Mouse (Mus musculus): ENCODE results near the gene Bcat2. TPM values are rescaled to one million over a fixed set of nuclear protein-coding genes. Genes with fewer than 3 reads are reported as not detected.
A peak's percentile ranks its signal among the peaks of the same experiment; 100 is the strongest.

The Bcat2 gene
- total and polyA plus RNA-seq, 3 experiments = 13.5 to 65.6 (median 30.9) TPM

DNA sequence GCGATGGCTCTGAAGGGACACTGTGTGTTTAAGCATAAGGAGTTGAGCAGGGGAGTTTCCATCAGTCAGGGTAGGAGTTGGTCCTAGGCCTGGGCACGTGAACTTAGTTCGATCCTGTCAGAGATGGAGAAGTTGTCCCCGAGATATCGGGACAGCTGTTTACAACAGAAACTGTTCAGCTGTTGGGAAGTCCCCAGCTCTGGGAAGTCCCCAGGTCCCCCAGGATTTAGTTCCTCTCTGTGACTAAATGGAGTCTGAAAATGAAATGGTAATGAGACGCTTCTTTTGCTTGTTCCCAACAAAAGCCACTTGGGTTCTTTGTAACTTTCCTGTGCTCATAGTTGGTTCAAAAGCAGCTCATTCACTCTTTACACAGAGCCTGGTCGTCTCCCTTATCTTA lies 21.9 kb downstream of the Bcat2 start (continued):
- peak; percentile 65 for TF ChIP-seq MAZ (IDR thresholded peaks at IDR 0.05; ENCODE audit: low read depth, low read length)
- TF ChIP-seq ZKSCAN1 (IDR thresholded peaks at IDR 0.05; ENCODE audit: borderline replicate concordance, low read depth, low read length) = no peak
- TF ChIP-seq EP300 (IDR thresholded peaks at IDR 0.05; ENCODE audit: low read length) = peak; percentile 92
- TF ChIP-seq ETS1 (conservative IDR thresholded peaks at IDR 0.05; ENCODE audit: low read depth, low read length) = peak; percentile 98
- TF ChIP-seq NELFE (IDR thresholded peaks at IDR 0.05; ENCODE audit: low read depth, low read length) = peak; percentile 44; the same call in 1 of the 2 replicates
- peak; percentile 37; the same call in 1 of the 2 replicates for TF ChIP-seq ELF1 (IDR thresholded peaks at IDR 0.05; ENCODE audit: low read depth, low read length)
- TF ChIP-seq MAX (IDR thresholded peaks at IDR 0.05; ENCODE audit: low read length) = peak; percentile 83
- TF ChIP-seq ZNF384 (IDR thresholded peaks at IDR 0.05; ENCODE audit: low read depth, low read length) = peak; percentile 27; the same call in 1 of the 2 replicates
- peak; percentile 70 for TF ChIP-seq IRF4 (IDR thresholded peaks at IDR 0.05; ENCODE audit: low read depth, low read length)

DNA sequence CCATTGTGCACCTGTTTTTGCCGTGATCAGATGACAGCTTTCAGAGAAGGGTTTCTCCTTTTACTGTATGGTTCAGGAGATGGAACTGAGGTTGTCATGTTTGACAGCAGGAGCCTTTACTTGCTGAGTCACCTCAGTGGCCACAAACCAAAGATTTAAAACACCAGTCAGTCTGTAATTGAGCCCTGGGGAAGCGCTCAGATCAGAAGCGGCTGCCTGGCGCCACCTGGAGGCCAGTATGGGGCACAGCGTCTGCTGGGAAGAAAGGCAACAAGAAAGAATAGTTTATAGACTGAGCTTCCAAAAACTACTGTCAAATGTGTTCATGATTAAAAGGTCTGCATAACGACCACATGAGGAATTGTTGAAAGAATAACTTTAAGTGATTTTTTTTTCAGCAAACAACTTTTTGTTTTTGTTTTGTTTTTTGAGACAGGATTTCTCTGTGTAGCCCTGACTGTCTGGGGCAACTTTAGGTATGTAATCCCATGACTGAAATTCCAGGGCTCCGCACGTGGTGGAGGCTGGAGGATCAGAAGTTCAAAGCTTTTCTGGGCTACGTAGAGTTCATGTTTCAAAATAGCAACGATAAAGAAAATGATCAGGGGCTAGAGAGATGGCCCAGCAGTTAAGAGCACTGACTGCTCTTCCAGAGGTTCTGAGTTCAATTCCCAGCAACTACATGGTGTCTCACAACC lies 23.3 kb downstream of the Bcat2 start:
- peak; percentile 94 for DNase-seq (ENCODE audit: extremely low read depth)
- no peak overlapping the region for H3K9ac ChIP-seq (ENCODE audit: insufficient read depth, low read depth)
- in situ Hi-C loops (cut with MboI; ENCODE audit: low pct_ligation_motif_present, low pct_unique_long_range_greater_than_20kb, low sequenced_read_pairs) (loop anchor here (5.0 kb wide), 1 partner anchor 89 kb away; the partner anchor contains the start of gene Ntn5), dilution Hi-C loops (cut with MboI; ENCODE audit: extremely low pct_ligation_motif_present, extremely low pct_unique_long_range_greater_than_20kb, low sequenced_read_pairs) (no loop called here)
- no peak overlapping the region for H3K4me3 ChIP-seq (replicated peaks in 1 of 3; ENCODE audit: low read depth in 2 of 3, low read length in 2 of 3, poor library complexity in 1 of 3)
- no peaks in the 10 kb centered on the region for H3K79me2 ChIP-seq (replicated peaks; ENCODE audit: control insufficient read depth, extremely low read depth, insufficient read depth, poor library complexity, severe bottlenecking)
- H3K27ac ChIP-seq (ENCODE audit: insufficient read depth, low read depth) = no peak overlapping the region
- H3K36me3 ChIP-seq (replicated peaks in 1 of 2; ENCODE audit: control insufficient read depth in 1 of 2, insufficient read depth in 1 of 2, low read length in 1 of 2) = peaks cover 1 to 26% of the 10 kb centered on the region in 2 experiments
- peaks cover 0 to 49% of the 10 kb centered on the region in 2 experiments; a peak in 3 of 4 replicates for H3K4me1 ChIP-seq (ENCODE audit: control insufficient read depth in 1 of 2, insufficient read depth in 2 of 2)
- H3K4me2 ChIP-seq (ENCODE audit: insufficient read depth, low read depth, poor library complexity, severe bottlenecking) = no peak overlapping the region
- no peaks in the 10 kb centered on the region for H3K27me3 ChIP-seq (replicated peaks)
- peaks cover 12% of the 10 kb centered on the region for H3K9me3 ChIP-seq (replicated peaks; ENCODE audit: low read length)
- TF ChIP-seq SMC3 (IDR thresholded peaks at IDR 0.05; ENCODE audit: low read depth, low read length) (peak; percentile 89), MAX (IDR thresholded peaks at IDR 0.05; ENCODE audit: low read length) (0 out of 2 replicates have a peak, but pooled peaks have one; percentile 13), PAX5 (IDR thresholded peaks at IDR 0.05; ENCODE audit: low read length) (no peak), ZMIZ1 (IDR thresholded peaks at IDR 0.05; ENCODE audit: low read depth, low read length) (no peak), ZKSCAN1 (IDR thresholded peaks at IDR 0.05; ENCODE audit: borderline replicate concordance, low read depth, low read length) (no peak), ETS1 (conservative IDR thresholded peaks at IDR 0.05; ENCODE audit: low read depth, low read length) (peak; percentile 76), POLR2A (IDR thresholded peaks at IDR 0.05; ENCODE audit: low read depth, low read length) (0 out of 2 replicates have a peak, but pooled peaks have one; percentile 40), ZC3H11A (IDR thresholded peaks at IDR 0.05; ENCODE audit: low read depth, low read length) (peak; percentile 52; the same call in 1 of the 2 replicates), RAD21 (IDR thresholded peaks at IDR 0.05; ENCODE audit: low read depth, low read length) (peak; percentile 84), CHD2 (IDR thresholded peaks at IDR 0.05; ENCODE audit: low read length) (no peak), TCF12 (IDR thresholded peaks at IDR 0.05; ENCODE audit: low read depth, low read length) (peak; percentile 59; the same call in 1 of the 2 replicates), MXI1 (IDR thresholded peaks at IDR 0.05; ENCODE audit: low read depth, low read length) (peak; percentile 70; the same call in 1 of the 2 replicates), SIN3A (IDR thresholded peaks at IDR 0.05; ENCODE audit: low read length) (peak; percentile 87), MAFK (IDR thresholded peaks at IDR 0.05; ENCODE audit: insufficient replicate concordance, low read length) (peak; percentile 95), MEF2A (IDR thresholded peaks at IDR 0.05; ENCODE audit: borderline replicate concordance, low read depth, low read length) (peak; percentile 53; the same call in 1 of the 2 replicates), ZNF384 (IDR thresholded peaks at IDR 0.05; ENCODE audit: low read depth, low read length) (no peak), ELF1 (IDR thresholded peaks at IDR 0.05; ENCODE audit: low read depth, low read length) (peak; percentile 45; the same call in 1 of the 2 replicates), JUN (IDR thresholded peaks at IDR 0.05; ENCODE audit: insufficient read depth, low read depth, low read length) (peak; percentile 30; the same call in 1 of the 2 replicates), USF1 (IDR thresholded peaks at IDR 0.05; ENCODE audit: low read depth, low read length) (no peak), NRF1 (IDR thresholded peaks at IDR 0.05; ENCODE audit: low read depth, low read length) (0 out of 2 replicates have a peak, but pooled peaks have one; percentile 21), CTCF (conservative IDR thresholded peaks at IDR 0.05 in 1 of 2, IDR thresholded peaks at IDR 0.05 in 1 of 2; ENCODE audit: low read depth in 2 of 2, low read length in 2 of 2) (peak; percentile 73 to 97), CHD1 (IDR thresholded peaks at IDR 0.05; ENCODE audit: low read depth, low read length) (peak; percentile 52; the same call in 1 of the 2 replicates), NELFE (IDR thresholded peaks at IDR 0.05; ENCODE audit: low read depth, low read length) (no peak; the same call in 1 of the 2 replicates), RCOR1 (conservative IDR thresholded peaks at IDR 0.05; ENCODE audit: low read depth, low read length) (no peak), POLR2AphosphoS2 (IDR thresholded peaks at IDR 0.05; ENCODE audit: low read depth, low read length) (no peak), KAT2A (IDR thresholded peaks at IDR 0.05; ENCODE audit: insufficient replicate concordance, low read length) (no peak), BHLHE40 (IDR thresholded peaks at IDR 0.05; ENCODE audit: low read depth, low read length) (peak; percentile 57), EP300 (IDR thresholded peaks at IDR 0.05; ENCODE audit: low read length) (peak; percentile 49), MYC (IDR thresholded peaks at IDR 0.05; ENCODE audit: low read depth, low read length) (0 out of 2 replicates have a peak, but pooled peaks have one; percentile 33), GABPA (IDR thresholded peaks at IDR 0.05; ENCODE audit: insufficient replicate concordance, low read depth, low read length) (no peak), IRF4 (IDR thresholded peaks at IDR 0.05; ENCODE audit: low read depth, low read length) (peak; percentile 65), E2F4 (IDR thresholded peaks at IDR 0.05; ENCODE audit: insufficient replicate concordance, low read depth, low read length) (0 out of 2 replicates have a peak, but pooled peaks have one; percentile 63)
